Comparison of ENCODE assay signal across 9 mouse cellular contexts in genomic region chr11:71346024-71346423, GRCm38 (mm10).
DNase-seq lines count a peak whose midpoint lies in the region; ATAC-seq and TF ChIP-seq lines count a peak whose summit lies in the region.
"Had no signal": no experiment of that assay in that cellular context is flagged by ENCODE, and none has a peak within 500 bp of the region (broad histone marks: within the 10 kb centered on the region; RNA-seq: fewer than 3 reads in every experiment).

No protein-coding gene starts in this region.

- no peaks in the 10 kb centered on the region for H3K36me3 ChIP-seq in heart, embryonic 12.5 days
- no peaks in the 10 kb centered on the region for H3K36me3 ChIP-seq in liver, postnatal 0 days (replicated peaks; ENCODE audit: insufficient read depth, low read length)
- H3K36me3 ChIP-seq: limb, embryonic 12.5 days had no signal

- no peak for ATAC-seq in heart, embryonic 12.5 days (ENCODE audit: insufficient number of reproducible peaks, low FRiP score)
- no peak for ATAC-seq in Patski
- ATAC-seq in erythroid progenitor cell, adult 5-6 weeks (replicated peaks; ENCODE audit: low FRiP score, poor library complexity, severe bottlenecking): no peak
- ATAC-seq in liver, postnatal 0 days: no peak

- CTCF ChIA-PET in Patski (lab: Charles Lee): no interaction called here

- no peak for TF ChIP-seq EP300 in liver, postnatal 0 days (IDR thresholded peaks at IDR 0.05; ENCODE audit: low read depth)

- H3K27ac ChIP-seq in heart, embryonic 12.5 days (ENCODE audit: poor library complexity, severe bottlenecking): no peak overlapping the region
- no peak overlapping the region for H3K27ac ChIP-seq in liver, postnatal 0 days (ENCODE audit: low read depth)
- H3K27ac ChIP-seq: limb, embryonic 12.5 days had no signal

- peak; percentile 7 to 12 for DNase-seq in heart, postnatal 10 days
- DNase-seq in Patski (ENCODE audit: low read depth, low spot score): no peak
- DNase-seq in cerebellum, adult 8-10 months: peak; percentile 37
- peak; percentile 42 to 58 for DNase-seq in layer of hippocampus, postnatal 10 days (ENCODE audit: low spot score in 2 of 2)
- DNase-seq in right cerebral cortex, postnatal 25 days: peak; percentile 18
- no peak for DNase-seq in liver, postnatal 0 days

- TF ChIP-seq CTCF in Patski (IDR thresholded peaks at IDR 0.05): peak; percentile 43
- no peak for TF ChIP-seq CTCF in liver, postnatal 0 days (IDR thresholded peaks at IDR 0.05; ENCODE audit: low read depth)

- no peak overlapping the region for H3K4me2 ChIP-seq in heart, embryonic 12.5 days
- H3K4me2 ChIP-seq in liver, postnatal 0 days (ENCODE audit: low read depth, low read length): no peak overlapping the region
- H3K4me2 ChIP-seq: limb, embryonic 12.5 days had no signal

- no peaks in the 10 kb centered on the region for H3K9me3 ChIP-seq in heart, embryonic 12.5 days (replicated peaks)
- H3K9me3 ChIP-seq in liver, postnatal 0 days (ENCODE audit: low read length): no peaks in the 10 kb centered on the region
- H3K9me3 ChIP-seq: limb, embryonic 12.5 days had no signal

- H3K4me3 ChIP-seq in heart, embryonic 12.5 days: no peak overlapping the region
- no peak overlapping the region for H3K4me3 ChIP-seq in liver, postnatal 0 days (ENCODE audit: low read depth, low read length)
- H3K4me3 ChIP-seq: limb, embryonic 12.5 days had no signal

- no peaks in the 10 kb centered on the region for H3K4me1 ChIP-seq in heart, embryonic 12.5 days (replicated peaks)
- no peaks in the 10 kb centered on the region for H3K4me1 ChIP-seq in liver, postnatal 0 days (ENCODE audit: insufficient read depth)
- H3K4me1 ChIP-seq: limb, embryonic 12.5 days had no signal

- POLR2A ChIA-PET in Patski (lab: Charles Lee): no interaction called here

- H3K27me3 ChIP-seq in heart, embryonic 12.5 days (replicated peaks): no peaks in the 10 kb centered on the region
- peaks cover 5% of the 10 kb centered on the region for H3K27me3 ChIP-seq in Patski
- no peaks in the 10 kb centered on the region for H3K27me3 ChIP-seq in liver, postnatal 0 days (ENCODE audit: insufficient read depth, low read length)
- H3K27me3 ChIP-seq: limb, embryonic 12.5 days had no signal

- no peak overlapping the region for H3K9ac ChIP-seq in heart, embryonic 12.5 days
- no peak overlapping the region for H3K9ac ChIP-seq in liver, postnatal 0 days (replicated peaks)
- H3K9ac ChIP-seq: limb, embryonic 12.5 days had no signal

- in situ Hi-C loops in Patski (cut with MboI; ENCODE audit: low pct_unique_long_range_greater_than_20kb): loop anchor here (5.0 kb wide), 1 partner anchor 676 kb away; no protein-coding TSS in a partner anchor

- WGBS in heart, embryonic 12.5 days: 30% methylated on average over 3 of the region's 3 CpGs
- WGBS in liver, postnatal 0 days (ENCODE audit: insufficient replicate concordance): 51% methylated on average over 3 of the region's 3 CpGs

- intact Hi-C loops in heart, postnatal 10 days (cut with DNase I): loop anchor here (5.0 kb wide), 1 partner anchor 326 kb away; no protein-coding TSS in a partner anchor

Comparison
In these comparisons a context has a peak if more than half of its experiments do, and no peak if none do; other contexts are left out.
1. DNase-seq: peak in heart, postnatal 10 days (2 of 2), cerebellum, adult 8-10 months (single experiment), layer of hippocampus, postnatal 10 days (2 of 2) and right cerebral cortex, postnatal 25 days (single experiment); none in Patski (single experiment) and liver, postnatal 0 days (single experiment).